Mouse (Mus musculus) MEL (cell line): ENCODE results near the gene Csnk2a2.

Source experiments
- CHD1 ChIP-seq: IDR thresholded peaks from 2 replicates; pipeline ENCODE4 v1.6.1; 2012; ENCODE audit warnings: low read depth, mild to moderate bottlenecking, inconsistent platforms, low read length, improper control_type of control experiment
- CTCF ChIP-seq, 3 experiments: IDR thresholded peaks in 2 of 3; conservative IDR thresholded peaks in 1 of 3; 2 replicates each; pipeline ENCODE4 v1.5.1; 2011 to 2012; ENCODE audit warnings: low read length in 3 of 3, low read depth in 2 of 3, mild to moderate bottlenecking in 2 of 3, improper control_type of control experiment in 1 of 3, inconsistent platforms in 1 of 3, mixed read lengths in 1 of 3, moderate library complexity in 1 of 3; ENCODE audit not compliant: control insufficient read depth in 1 of 3, insufficient read depth in 1 of 3, poor library complexity in 1 of 3, severe bottlenecking in 1 of 3
- ETS1 ChIP-seq: IDR thresholded peaks from 2 replicates; pipeline ENCODE4 v1.6.1; 2012; ENCODE audit warnings: low read depth, mild to moderate bottlenecking, inconsistent platforms, low read length, improper control_type of control experiment, moderate library complexity
- GABPA ChIP-seq: IDR thresholded peaks from 2 replicates; pipeline ENCODE4 v1.6.1; 2012; ENCODE audit warnings: low read depth, mild to moderate bottlenecking, inconsistent platforms, low read length, improper control_type of control experiment, moderate library complexity
- HCFC1 ChIP-seq: IDR thresholded peaks from 2 replicates; pipeline ENCODE4 v1.6.1; 2012; ENCODE audit warnings: low read depth, mild to moderate bottlenecking, inconsistent platforms, low read length, improper control_type of control experiment, moderate library complexity
- MAFK ChIP-seq: IDR thresholded peaks from 2 replicates; pipeline ENCODE4 v1.6.1; 2011; ENCODE audit warnings: low read depth, mild to moderate bottlenecking, low read length, improper control_type of control experiment, borderline replicate concordance
- NELFE ChIP-seq: IDR thresholded peaks from 2 replicates; pipeline ENCODE4 v1.6.1; 2011; ENCODE audit warnings: low read depth, low read length, improper control_type of control experiment
- POLR2A ChIP-seq, 2 experiments: IDR thresholded peaks; 2 replicates each; pipeline ENCODE4 v1.6.1; 2011 to 2012; ENCODE audit warnings: low read length in 2 of 2, mild to moderate bottlenecking in 2 of 2, control low read depth in 1 of 2, improper control_type of control experiment in 1 of 2, low read depth in 1 of 2, moderate library complexity in 1 of 2; ENCODE audit not compliant: control insufficient read depth in 1 of 2, insufficient read depth in 1 of 2, poor library complexity in 1 of 2
- POLR2AphosphoS2 ChIP-seq: IDR thresholded peaks from 2 replicates; pipeline ENCODE4 v1.6.1; 2011; ENCODE audit warnings: low read length, improper control_type of control experiment
- POLR2AphosphoS5 ChIP-seq: IDR thresholded peaks from 2 replicates; pipeline ENCODE4 v1.6.1; 2012; ENCODE audit warnings: low read depth, borderline replicate concordance, mild to moderate bottlenecking, inconsistent platforms, low read length, moderate library complexity, mixed read lengths
- RAD21 ChIP-seq: IDR thresholded peaks from 2 replicates; pipeline ENCODE4 v1.6.1; 2011; ENCODE audit warnings: mild to moderate bottlenecking, low read depth, low read length, improper control_type of control experiment
- SIN3A ChIP-seq: IDR thresholded peaks from 2 replicates; pipeline ENCODE4 v1.6.1; 2012; ENCODE audit warnings: low read length, improper control_type of control experiment, inconsistent platforms
- USF1 ChIP-seq: IDR thresholded peaks from 2 replicates; pipeline ENCODE4 v1.6.1; 2014; ENCODE audit warnings: low read depth, mild to moderate bottlenecking, inconsistent platforms, low read length, improper control_type of control experiment, moderate library complexity
- ZNF384 ChIP-seq: IDR thresholded peaks from 2 replicates; pipeline ENCODE4 v1.6.1; 2012; ENCODE audit warnings: low read depth, mild to moderate bottlenecking, inconsistent platforms, low read length, improper control_type of control experiment

DNA sequence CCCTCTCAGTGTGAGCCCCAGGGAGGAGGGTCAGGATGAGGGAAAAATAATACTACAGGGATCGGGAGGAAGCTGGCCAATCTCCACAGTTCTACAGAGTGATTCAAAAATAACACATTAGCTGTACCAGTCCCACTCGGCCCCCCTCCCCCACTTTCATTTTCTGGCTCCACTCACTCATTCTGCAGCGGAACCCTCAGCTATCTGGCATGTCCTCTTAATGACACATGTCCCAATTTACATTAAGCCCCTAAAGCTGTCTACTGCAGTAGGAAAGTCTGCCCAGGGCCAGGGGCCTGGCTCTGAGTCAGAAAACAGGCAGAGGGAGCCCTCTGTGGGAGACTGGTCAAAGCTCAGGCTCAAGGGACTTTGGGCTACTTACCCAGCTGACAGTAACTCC lies 59.9 kb downstream of the Csnk2a2 start:
- TF ChIP-seq MAFK (no peak), NELFE (no peak), SIN3A (no peak), ZNF384 (no peak), CTCF (IDR thresholded peaks at IDR 0.05 in 2 of 3, conservative IDR thresholded peaks at IDR 0.05 in 1 of 3; ENCODE audit: control insufficient read depth in 1 of 3, insufficient read depth in 1 of 3, low read depth in 2 of 3, low read length in 3 of 3, poor library complexity in 1 of 3, severe bottlenecking in 1 of 3) (no peak), POLR2A (IDR thresholded peaks at IDR 0.05; ENCODE audit: control insufficient read depth in 1 of 2, insufficient read depth in 1 of 2, low read depth in 1 of 2, low read length in 2 of 2, poor library complexity in 1 of 2) (no peak), POLR2AphosphoS2 (no peak), USF1 (no peak), ETS1 (no peak), GABPA (no peak), HCFC1 (no peak), CHD1 (no peak), POLR2AphosphoS5 (no peak), RAD21 (no peak)
